Mouse (Mus musculus) C2C12 (cell line): ENCODE measurements around the gene Gm21987. TPM values are rescaled to one million over a fixed set of nuclear protein-coding genes. Genes with fewer than 3 reads are reported as not detected.

ENCODE experiments used
- H3K27me3 ChIP-seq: one replicate; pipeline ENCODE4 v1.6.1; 2011; ENCODE audit not compliant: control insufficient read depth, insufficient read depth, insufficient read length
- H3K36me3 ChIP-seq: one replicate; pipeline ENCODE4 v1.6.1; 2011; ENCODE audit not compliant: control insufficient read depth, insufficient read depth
- H3K4me3 ChIP-seq: one replicate; pipeline ENCODE4 v1.5.1; 2011; ENCODE audit warnings: mild to moderate bottlenecking, control low read depth; ENCODE audit not compliant: poor library complexity, insufficient read depth, severe bottlenecking
- H3K79me2 ChIP-seq: one replicate; pipeline ENCODE4 v1.6.1; 2011; ENCODE audit not compliant: control insufficient read depth, insufficient read depth
- H3K79me3 ChIP-seq: one replicate; pipeline ENCODE4 v1.6.1; 2011; ENCODE audit warnings: low read depth, control low read depth
- H3ac ChIP-seq: one replicate; pipeline ENCODE3; 2011; ENCODE audit warnings: low read depth; ENCODE audit not compliant: control insufficient read depth, insufficient read length
- CEBPB ChIP-seq: IDR thresholded peaks from one replicate; pipeline ENCODE4 v1.6.1; 2011; ENCODE audit warnings: low read depth, mild to moderate bottlenecking, control low read depth, moderate library complexity
- CTCF ChIP-seq: IDR thresholded peaks from one replicate; pipeline ENCODE4 v1.5.1; 2011; ENCODE audit not compliant: control insufficient read depth, insufficient read depth, insufficient read length
- FOSL1 ChIP-seq: IDR thresholded peaks from one replicate; pipeline ENCODE4 v1.8.0; 2011; ENCODE audit warnings: mild to moderate bottlenecking, low read length; ENCODE audit not compliant: poor library complexity, insufficient read depth, severe bottlenecking
- MAX ChIP-seq: IDR thresholded peaks from one replicate; pipeline ENCODE4 v1.6.1; 2011; ENCODE audit warnings: mild to moderate bottlenecking, control low read depth
- MYOD1 ChIP-seq: IDR thresholded peaks from one replicate; pipeline ENCODE4 v1.6.1; 2011; ENCODE audit warnings: low read depth; ENCODE audit not compliant: control insufficient read depth, insufficient read length
- MYOG ChIP-seq: IDR thresholded peaks from one replicate; pipeline ENCODE4 v1.6.1; 2011; ENCODE audit not compliant: control insufficient read depth, insufficient read length; ENCODE audit errors: extremely low read depth
- USF1 ChIP-seq: IDR thresholded peaks from one replicate; pipeline ENCODE4 v1.6.1; 2011; ENCODE audit warnings: low read depth, mild to moderate bottlenecking, control low read depth, moderate library complexity
- long read RNA-seq, 2 experiments: library from polyadenylated mRNA; unstranded; transcript quantifications; one replicate each; pipeline ENCODE4 v2.0.0; 2019 to 2020
- polyA plus RNA-seq: library from polyadenylated mRNA; unstranded; fragments of >200 nt; fragmentation: generic; extraction: Trizol; gene quantifications from one replicate; pipeline ENCODE4 v1.2.1, GENCODE M21; 2012; ENCODE audit warnings: missing spikeins

Gm21987 gene
- not detected for polyA plus RNA-seq
- long read RNA-seq, experiment 1, partial matches to known transcripts, result 0 of 2 reads
- long read RNA-seq, experiment 1, other reads (novel, unspliced or antisense), result 2 of 2 reads
- long read RNA-seq, experiment 2, result 0 reads

- Histone ChIP-seq H3K36me3 (peaks cover 37% of the 10 kb centered on the region), H3K27me3 (no peaks in the 10 kb centered on the region), H3ac (peak within 1 kb of the TSS; percentile 100), H3K4me3 (peak within 1 kb of the TSS; percentile 83), H3K79me3 (peaks cover 20% of the 10 kb centered on the region), H3K79me2 (peaks cover 37% of the 10 kb centered on the region)
- TF ChIP-seq MAX (no peak), CEBPB (no peak), USF1 (no peak), CTCF (no peak), MYOG (no peak), FOSL1 (no peak), MYOD1 (no peak)
These were observed at the start of gene Gm21987, which contains the start of gene Cox17 for GRCm38 (mm10) chr16:38346529-38347325. Gene Gm21987 (plus strand): TSS chr16:38347040. Gene Cox17 (plus strand): TSS chr16:38346991.

GRCm38 (mm10) chr16:38298410-38298809 is 48.4 kb upstream of the Gm21987 start:
- Histone ChIP-seq H3K79me3 (no peaks in the 10 kb centered on the region), H3K79me2 (no peaks in the 10 kb centered on the region), H3K4me3 (no peak overlapping the region), H3ac (no peak overlapping the region), H3K36me3 (no peaks in the 10 kb centered on the region), H3K27me3 (no peaks in the 10 kb centered on the region)
- no peak for TF ChIP-seq USF1
- no peak for TF ChIP-seq MYOD1
- TF ChIP-seq CTCF, result no peak
- no peak for TF ChIP-seq MAX
- TF ChIP-seq FOSL1, result no peak

- no peak for TF ChIP-seq MAX
- no peak for TF ChIP-seq MYOD1
- no peak for TF ChIP-seq MYOG
- TF ChIP-seq USF1, result no peak
- TF ChIP-seq CTCF, result no peak
- TF ChIP-seq FOSL1, result no peak
- Histone ChIP-seq H3K79me3 (no peaks in the 10 kb centered on the region), H3K36me3 (no peaks in the 10 kb centered on the region), H3K27me3 (no peaks in the 10 kb centered on the region), H3K79me2 (no peaks in the 10 kb centered on the region), H3K4me3 (no peak overlapping the region), H3ac (no peak overlapping the region)
These were observed 44.5 kb upstream of the Gm21987 start for GRCm38 (mm10) chr16:38302367-38302766.

GRCm38 (mm10) chr16:38304460-38305194 is 42.2 kb upstream of the Gm21987 start:
- Histone ChIP-seq H3K79me3 (no peaks in the 10 kb centered on the region), H3ac (no peak overlapping the region), H3K27me3 (no peaks in the 10 kb centered on the region), H3K4me3 (no peak overlapping the region), H3K36me3 (no peaks in the 10 kb centered on the region), H3K79me2 (no peaks in the 10 kb centered on the region)
- no peak for TF ChIP-seq MYOG
- no peak for TF ChIP-seq CEBPB
- no peak for TF ChIP-seq CTCF
- TF ChIP-seq MYOD1, result no peak
- no peak for TF ChIP-seq MAX
- TF ChIP-seq FOSL1, result no peak
- TF ChIP-seq USF1, result no peak

GRCm38 (mm10) chr16:38306571-38307220 is 40.1 kb upstream of the Gm21987 start:
- H3K36me3 ChIP-seq, result no peaks in the 10 kb centered on the region
- no peak overlapping the region for H3K4me3 ChIP-seq
- H3K27me3 ChIP-seq, result no peaks in the 10 kb centered on the region
- H3K79me3 ChIP-seq, result no peaks in the 10 kb centered on the region
- TF ChIP-seq FOSL1, result no peak
- TF ChIP-seq CTCF, result no peak
- no peak for TF ChIP-seq MYOD1
- TF ChIP-seq MYOG, result no peak
- no peak for TF ChIP-seq MAX
- no peak for TF ChIP-seq CEBPB
- no peak for TF ChIP-seq USF1
- no peak overlapping the region for H3ac ChIP-seq
- H3K79me2 ChIP-seq, result no peaks in the 10 kb centered on the region

GRCm38 (mm10) chr16:38307221-38307605 is 39.6 kb upstream of the Gm21987 start:
- no peaks in the 10 kb centered on the region for H3K79me2 ChIP-seq
- no peak overlapping the region for H3ac ChIP-seq
- no peaks in the 10 kb centered on the region for H3K27me3 ChIP-seq
- TF ChIP-seq FOSL1 (no peak), CEBPB (no peak), USF1 (no peak), MAX (no peak), MYOG (no peak), CTCF (no peak), MYOD1 (no peak)
- no peaks in the 10 kb centered on the region for H3K36me3 ChIP-seq
- no peak overlapping the region for H3K4me3 ChIP-seq
- H3K79me3 ChIP-seq, result no peaks in the 10 kb centered on the region
